Mouse (Mus musculus): Measurements from ENCODE around the gene Kif5c. TPM values are rescaled to one million over a fixed set of nuclear protein-coding genes. Genes with fewer than 3 reads are reported as not detected.

The Kif5c gene
- polyA plus RNA-seq, 1 experiment, result 0.20 TPM

- H3K27ac ChIP-seq (replicated peaks; ENCODE audit: low read depth, low read length), result no peak overlapping the region
- H3K4me3 ChIP-seq (ENCODE audit: insufficient read depth, low read depth, low read length), result no peak overlapping the region
- peaks cover 5% of the 10 kb centered on the region for H3K4me1 ChIP-seq (ENCODE audit: control insufficient read depth, insufficient read depth, insufficient read length, low read length)
Observed at GRCm38 (mm10) chr2:49748628-49749342, 129.7 kb downstream of the Kif5c start.

GRCm38 (mm10) chr2:49749730-49750576, 130.9 kb downstream of the Kif5c start:
- Histone ChIP-seq H3K27ac (replicated peaks; ENCODE audit: low read depth, low read length) (no peak overlapping the region), H3K4me3 (ENCODE audit: insufficient read depth, low read depth, low read length) (no peak overlapping the region), H3K4me1 (ENCODE audit: control insufficient read depth, insufficient read depth, insufficient read length, low read length) (peaks cover 3% of the 10 kb centered on the region)

- Histone ChIP-seq H3K27ac (replicated peaks; ENCODE audit: low read depth, low read length) (no peak overlapping the region), H3K4me1 (ENCODE audit: control insufficient read depth, insufficient read depth, insufficient read length, low read length) (no peaks in the 10 kb centered on the region)
Observed at GRCm38 (mm10) chr2:49751544-49752210, 132.6 kb downstream of the Kif5c start.

GRCm38 (mm10) chr2:49752211-49752607, 133.1 kb downstream of the Kif5c start:
- Histone ChIP-seq H3K27ac (replicated peaks; ENCODE audit: low read depth, low read length) (no peak overlapping the region), H3K4me3 (ENCODE audit: insufficient read depth, low read depth, low read length) (no peak overlapping the region), H3K4me1 (ENCODE audit: control insufficient read depth, insufficient read depth, insufficient read length, low read length) (no peaks in the 10 kb centered on the region)

More at GRCm38 (mm10) chr2:49751544-49752210, 132.6 kb downstream of the Kif5c start:
- H3K4me3 ChIP-seq (ENCODE audit: insufficient read depth, low read depth, low read length), result no peak overlapping the region

GRCm38 (mm10) chr2:49753062-49753461, 134.0 kb downstream of the Kif5c start:
- H3K27ac ChIP-seq (replicated peaks; ENCODE audit: low read depth, low read length), result no peak overlapping the region

GRCm38 (mm10) chr2:49755054-49755453, 136.0 kb downstream of the Kif5c start:
- H3K4me3 ChIP-seq (ENCODE audit: insufficient read depth, low read depth, low read length), result no peak overlapping the region
- H3K4me1 ChIP-seq (ENCODE audit: control insufficient read depth, insufficient read depth, insufficient read length, low read length), result no peaks in the 10 kb centered on the region
- H3K27ac ChIP-seq (replicated peaks; ENCODE audit: low read depth, low read length), result no peak overlapping the region

More at GRCm38 (mm10) chr2:49753062-49753461, 134.0 kb downstream of the Kif5c start:
- no peak overlapping the region for H3K4me3 ChIP-seq (ENCODE audit: insufficient read depth, low read depth, low read length)
- H3K4me1 ChIP-seq (ENCODE audit: control insufficient read depth, insufficient read depth, insufficient read length, low read length), result no peaks in the 10 kb centered on the region

GRCm38 (mm10) chr2:49757616-49758015, 138.5 kb downstream of the Kif5c start:
- no peak overlapping the region for H3K4me3 ChIP-seq (ENCODE audit: insufficient read depth, low read depth, low read length)
- H3K4me1 ChIP-seq (ENCODE audit: control insufficient read depth, insufficient read depth, insufficient read length, low read length), result no peaks in the 10 kb centered on the region
- no peak overlapping the region for H3K27ac ChIP-seq (replicated peaks; ENCODE audit: low read depth, low read length)

GRCm38 (mm10) chr2:49764331-49764946, 145.3 kb downstream of the Kif5c start:
- Histone ChIP-seq H3K4me1 (ENCODE audit: control insufficient read depth, insufficient read depth, insufficient read length, low read length) (no peaks in the 10 kb centered on the region), H3K27ac (replicated peaks; ENCODE audit: low read depth, low read length) (no peak overlapping the region)

GRCm38 (mm10) chr2:49768916-49769315, 149.8 kb downstream of the Kif5c start:
- Histone ChIP-seq H3K27ac (replicated peaks; ENCODE audit: low read depth, low read length) (no peak overlapping the region), H3K4me1 (ENCODE audit: control insufficient read depth, insufficient read depth, insufficient read length, low read length) (no peaks in the 10 kb centered on the region), H3K4me3 (ENCODE audit: insufficient read depth, low read depth, low read length) (no peak overlapping the region)

More at GRCm38 (mm10) chr2:49764331-49764946, 145.3 kb downstream of the Kif5c start:
- no peak overlapping the region for H3K4me3 ChIP-seq (ENCODE audit: insufficient read depth, low read depth, low read length)

- Histone ChIP-seq H3K27ac (replicated peaks; ENCODE audit: low read depth, low read length) (no peak overlapping the region), H3K4me1 (ENCODE audit: control insufficient read depth, insufficient read depth, insufficient read length, low read length) (no peaks in the 10 kb centered on the region), H3K4me3 (ENCODE audit: insufficient read depth, low read depth, low read length) (no peak overlapping the region)
Observed at GRCm38 (mm10) chr2:49770440-49770839, 151.3 kb downstream of the Kif5c start.

- no peak overlapping the region for H3K27ac ChIP-seq (replicated peaks; ENCODE audit: low read depth, low read length)
- H3K4me3 ChIP-seq (ENCODE audit: insufficient read depth, low read depth, low read length), result no peak overlapping the region
- H3K4me1 ChIP-seq (ENCODE audit: control insufficient read depth, insufficient read depth, insufficient read length, low read length), result no peaks in the 10 kb centered on the region
Observed at GRCm38 (mm10) chr2:49771172-49771571, 152.1 kb downstream of the Kif5c start.

- Histone ChIP-seq H3K4me1 (ENCODE audit: control insufficient read depth, insufficient read depth, insufficient read length, low read length) (no peaks in the 10 kb centered on the region), H3K27ac (replicated peaks; ENCODE audit: low read depth, low read length) (no peak overlapping the region), H3K4me3 (ENCODE audit: insufficient read depth, low read depth, low read length) (no peak overlapping the region)
Observed at GRCm38 (mm10) chr2:49773194-49773931, 154.3 kb downstream of the Kif5c start.

- Histone ChIP-seq H3K27ac (replicated peaks; ENCODE audit: low read depth, low read length) (no peak overlapping the region), H3K4me3 (ENCODE audit: insufficient read depth, low read depth, low read length) (no peak overlapping the region), H3K4me1 (ENCODE audit: control insufficient read depth, insufficient read depth, insufficient read length, low read length) (no peaks in the 10 kb centered on the region)
Observed at GRCm38 (mm10) chr2:49774180-49774579, 155.1 kb downstream of the Kif5c start.

GRCm38 (mm10) chr2:49775187-49775586, 156.1 kb downstream of the Kif5c start:
- H3K4me3 ChIP-seq (ENCODE audit: insufficient read depth, low read depth, low read length), result no peak overlapping the region
- no peak overlapping the region for H3K27ac ChIP-seq (replicated peaks; ENCODE audit: low read depth, low read length)
- H3K4me1 ChIP-seq (ENCODE audit: control insufficient read depth, insufficient read depth, insufficient read length, low read length), result no peaks in the 10 kb centered on the region

Measured in brown adipose tissue, adult 24 weeks (tissue).